Mouse (Mus musculus): Measurements from ENCODE around the gene Cpz. TPM values are rescaled to one million over a fixed set of nuclear protein-coding genes. Genes with fewer than 3 reads are reported as not detected.

The Cpz gene
- total RNA-seq, 1 experiment from 2014 or later, result 0.76 TPM

- DNase-seq, result peak; percentile 38
These were observed 4.9 kb upstream of the Cpz start for GRCm38 (mm10) chr5:35530442-35530841.

GRCm38 (mm10) chr5:35524381-35524780 lies 1.1 kb downstream of the Cpz start:
- no peak for DNase-seq

DNA sequence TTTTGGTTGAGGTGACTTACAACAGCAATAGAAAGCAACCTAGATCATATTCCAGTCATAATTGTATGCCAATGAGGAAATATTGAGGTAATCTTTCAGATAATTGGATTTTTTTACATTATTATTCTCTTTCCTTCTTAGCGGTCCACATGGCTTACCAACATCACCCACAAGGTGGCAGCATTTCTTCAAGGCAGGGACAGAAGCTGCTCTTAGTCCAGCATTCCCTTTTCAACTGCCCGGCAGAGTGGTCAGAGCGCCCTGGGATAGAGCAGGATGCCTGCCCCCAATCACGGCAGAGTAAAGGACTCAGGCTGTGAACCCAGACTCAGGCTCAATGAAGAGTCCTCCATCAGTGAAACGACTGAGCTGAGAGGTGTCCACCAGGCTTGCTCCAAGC lies 1.8 kb downstream of the Cpz start:
- DNase-seq, result peak; percentile 73

DNA sequence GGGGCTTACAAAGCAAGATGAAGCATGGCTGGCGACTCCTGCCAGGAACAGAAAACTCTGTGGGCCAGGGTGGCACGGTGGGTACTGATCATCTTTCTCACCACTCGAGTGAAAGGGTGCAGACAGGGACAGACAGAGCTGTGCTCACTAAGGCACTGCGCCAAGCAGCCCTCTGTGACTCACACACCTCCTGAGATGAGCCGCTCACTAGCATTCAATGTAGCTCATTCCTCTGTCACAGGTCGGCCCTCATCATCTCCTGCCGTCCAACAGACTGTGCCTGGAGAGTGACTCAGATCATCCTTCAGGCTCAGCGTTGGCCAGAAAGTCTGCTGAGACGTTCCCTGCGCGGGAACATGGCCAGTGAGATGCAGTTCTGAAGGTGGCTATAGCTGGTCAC lies 8.7 kb downstream of the Cpz start:
- DNase-seq, result peak; percentile 64

DNA sequence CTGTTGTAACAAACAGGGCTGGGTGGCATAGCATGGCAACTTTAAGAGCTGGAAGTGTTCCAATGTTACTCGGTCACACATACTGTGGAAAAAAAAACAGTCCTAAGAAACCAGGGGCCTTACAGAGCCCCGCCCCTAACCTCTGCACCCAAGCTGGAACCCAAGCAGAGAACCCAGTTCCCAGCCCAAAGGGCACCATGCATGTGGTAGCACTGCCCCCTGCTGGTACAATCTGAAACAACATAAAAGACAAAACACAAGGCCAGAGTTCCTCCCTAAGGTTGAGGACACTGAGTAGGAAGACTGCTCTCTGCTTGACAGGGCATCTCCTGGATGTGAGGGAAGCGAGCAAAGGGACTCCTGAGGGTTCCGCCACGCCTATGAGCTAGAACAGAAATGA lies 14.9 kb downstream of the Cpz start:
- DNase-seq, result peak; percentile 54

- no peak for DNase-seq
These were observed 20.5 kb downstream of the Cpz start for GRCm38 (mm10) chr5:35505016-35505415.

GRCm38 (mm10) chr5:35497344-35497743 lies 28.2 kb downstream of the Cpz start:
- no peak for DNase-seq

DNA sequence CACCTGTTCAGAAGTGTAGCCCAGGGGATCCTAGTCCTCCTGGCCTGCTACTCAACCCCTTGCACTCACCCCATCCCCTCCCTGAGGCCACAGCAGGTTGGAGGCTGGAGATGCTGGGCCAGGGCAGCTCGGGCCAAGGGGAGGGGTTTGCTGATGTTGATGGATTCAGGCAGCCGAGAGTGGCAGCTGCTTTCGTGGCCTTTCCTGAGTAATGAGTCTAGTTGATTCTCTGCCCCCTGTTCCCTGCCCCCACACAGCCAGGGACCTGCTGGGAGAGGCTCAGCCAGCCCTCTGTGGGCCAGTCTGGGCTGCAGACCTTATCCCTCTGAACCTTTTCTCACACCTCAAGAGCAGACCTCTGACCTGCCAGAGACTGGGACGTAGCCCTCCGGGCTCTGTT lies 29.5 kb downstream of the Cpz start:
- no peak for DNase-seq

GRCm38 (mm10) chr5:35494773-35495390 lies 30.6 kb downstream of the Cpz start:
- no peak for DNase-seq

- DNase-seq, result no peak
These were observed 31.7 kb downstream of the Cpz start for GRCm38 (mm10) chr5:35493770-35494169.

DNA sequence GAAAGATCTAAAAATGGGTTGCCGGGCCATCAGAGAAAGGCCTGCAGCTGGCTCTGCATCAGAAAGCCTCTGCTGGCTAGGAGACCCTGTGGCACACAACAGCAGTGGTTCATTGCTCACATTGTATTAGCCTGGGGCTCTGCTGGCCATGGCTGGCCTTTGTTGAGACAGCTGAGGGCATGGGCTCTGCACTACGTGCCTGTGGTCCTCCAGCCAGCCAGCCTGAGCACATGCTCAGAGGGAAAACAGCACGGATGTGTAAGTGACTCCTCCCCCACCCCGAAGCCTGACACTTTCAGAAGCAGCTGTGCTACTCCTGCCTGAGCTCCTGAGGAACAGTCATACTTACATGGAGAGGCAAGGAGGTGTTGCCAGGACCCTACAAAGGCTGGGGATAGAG lies 46.0 kb downstream of the Cpz start:
- no peak for DNase-seq

DNA sequence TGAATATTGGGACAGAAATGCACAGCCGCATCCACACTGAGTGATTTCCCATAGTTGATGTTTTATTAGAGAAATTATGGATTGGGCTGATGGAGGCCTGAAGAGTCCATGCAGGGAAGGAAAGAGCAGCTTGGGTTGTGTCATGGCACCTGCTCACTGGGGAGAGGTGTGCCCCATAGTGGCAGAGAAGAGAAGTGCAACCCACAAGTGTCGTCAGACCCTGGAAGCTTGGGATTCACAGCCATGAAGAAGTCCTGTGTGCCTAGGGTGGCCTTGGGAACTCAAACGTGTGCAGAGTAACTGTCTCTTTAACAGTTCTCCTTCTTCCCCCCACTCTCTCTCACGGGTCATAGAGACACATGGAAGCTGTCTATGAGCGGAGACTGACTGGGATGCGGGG lies 50.3 kb downstream of the Cpz start:
- no peak for DNase-seq

DNA sequence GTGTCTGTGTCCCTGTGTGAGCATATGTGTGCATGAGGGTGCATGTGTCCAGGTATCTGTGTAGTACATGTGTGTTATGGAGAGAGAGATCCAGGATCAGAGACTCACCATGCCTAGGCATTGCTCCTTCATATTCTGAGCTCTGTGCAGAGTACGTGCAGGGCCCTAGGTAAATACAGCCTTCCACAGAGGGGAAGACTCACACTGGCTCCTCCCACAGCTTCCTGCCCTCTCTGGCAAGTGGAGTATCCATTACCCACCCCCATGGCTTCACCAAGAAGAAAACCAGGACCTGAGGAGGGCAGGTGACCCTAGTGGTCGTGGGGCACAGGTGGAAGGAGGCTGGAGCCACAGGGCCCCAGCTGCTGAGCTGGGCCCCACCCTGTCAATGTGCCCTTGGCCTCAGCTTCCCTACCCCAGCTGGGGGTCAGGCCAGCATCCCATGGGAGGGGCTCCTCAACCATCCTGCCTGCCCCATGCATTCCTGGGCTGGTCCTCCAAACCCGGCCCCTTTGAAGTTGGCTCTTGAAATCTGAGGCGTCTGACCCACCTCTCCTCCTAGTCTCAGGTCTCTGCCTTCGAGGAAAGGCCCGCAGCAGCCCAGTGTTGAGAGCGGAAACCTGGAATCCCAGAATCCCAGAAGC lies 54.5 kb downstream of the Cpz start:
- no peak for DNase-seq

GRCm38 (mm10) chr5:35465966-35466635 lies 59.4 kb downstream of the Cpz start:
- DNase-seq, result no peak

DNA sequence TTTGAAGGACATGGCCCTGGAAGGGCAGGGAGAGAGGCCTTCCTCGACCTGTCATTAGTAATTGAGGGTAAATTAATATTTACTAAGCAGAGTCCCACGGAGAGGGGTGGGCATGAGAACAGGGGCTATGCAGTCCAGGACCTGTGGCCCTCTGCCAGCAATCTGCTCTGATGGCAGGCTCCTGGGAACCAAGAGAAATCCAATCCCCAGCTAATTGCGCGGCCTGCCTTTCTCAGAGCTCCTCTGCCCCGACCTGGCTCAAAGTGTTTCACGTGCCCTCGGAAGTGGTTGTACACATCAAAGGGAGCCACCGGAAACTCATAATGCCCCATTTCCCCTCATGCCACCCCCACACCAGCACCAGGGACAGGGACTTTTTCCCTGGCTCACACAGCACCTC lies 63.4 kb downstream of the Cpz start:
- DNase-seq, result no peak

- DNase-seq, result no peak
These were observed 65.7 kb downstream of the Cpz start for GRCm38 (mm10) chr5:35459760-35460159.

DNA sequence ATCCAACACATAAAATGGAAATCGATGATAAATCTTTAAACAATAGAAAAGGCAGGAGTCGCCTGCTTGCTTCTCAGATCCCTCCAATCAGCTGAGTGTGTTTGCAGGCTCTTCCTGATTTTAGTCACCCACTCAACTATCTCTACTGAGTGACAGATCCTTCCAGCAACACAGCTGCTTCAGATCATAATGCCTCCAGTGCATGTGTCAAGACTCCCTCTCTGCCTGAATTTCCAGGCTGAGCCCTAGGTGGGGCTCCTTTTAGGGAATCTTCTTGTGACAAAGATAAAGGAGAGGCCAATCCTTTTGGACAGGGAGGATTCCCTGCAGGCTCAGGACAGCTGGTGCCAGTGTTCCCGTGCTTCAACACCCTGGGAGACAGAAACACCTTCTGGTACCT lies 67.2 kb downstream of the Cpz start:
- no peak for DNase-seq

DNA sequence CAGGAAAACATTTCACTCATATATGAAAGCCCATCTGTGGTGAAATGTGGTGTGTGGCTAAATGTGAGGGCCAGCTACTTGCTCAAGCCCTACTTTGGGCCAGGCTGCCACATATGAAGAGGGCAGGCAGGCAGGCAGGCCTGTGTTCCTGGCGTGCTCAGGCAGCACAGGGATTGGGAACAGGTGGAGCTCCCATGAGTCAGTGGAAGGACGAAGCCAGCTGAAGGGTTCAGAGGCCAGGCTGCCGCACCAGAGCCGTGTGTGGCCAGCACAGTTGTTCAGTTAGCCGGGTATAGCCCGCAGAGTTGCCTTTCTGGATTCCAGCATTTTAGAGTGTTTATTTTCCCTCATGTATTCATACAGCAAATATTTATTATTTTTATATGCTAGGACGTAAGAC lies 68.1 kb downstream of the Cpz start:
- no peak for DNase-seq

GRCm38 (mm10) chr5:35454187-35454800 lies 71.2 kb downstream of the Cpz start:
- DNase-seq, result no peak

Measured in adrenal gland, postnatal 25 days (tissue).